Mouse (Mus musculus) bone marrow, adult 2 months (tissue): Measurements from ENCODE around the gene Ly86.

Source experiments
- CTCF ChIP-seq: fragments of 200-500 bp; IDR thresholded peaks from 2 replicates; pipeline ENCODE4 v1.5.1; 2011; ENCODE audit warnings: low read length, control low read depth; ENCODE audit not compliant: control insufficient read depth, insufficient read depth
- POLR2A ChIP-seq: fragments of 200-500 bp; IDR thresholded peaks from 2 replicates; pipeline ENCODE4 v1.6.1; 2011; ENCODE audit warnings: low read depth, mild to moderate bottlenecking, control low read depth, low read length, borderline replicate concordance; ENCODE audit not compliant: control insufficient read depth

DNA sequence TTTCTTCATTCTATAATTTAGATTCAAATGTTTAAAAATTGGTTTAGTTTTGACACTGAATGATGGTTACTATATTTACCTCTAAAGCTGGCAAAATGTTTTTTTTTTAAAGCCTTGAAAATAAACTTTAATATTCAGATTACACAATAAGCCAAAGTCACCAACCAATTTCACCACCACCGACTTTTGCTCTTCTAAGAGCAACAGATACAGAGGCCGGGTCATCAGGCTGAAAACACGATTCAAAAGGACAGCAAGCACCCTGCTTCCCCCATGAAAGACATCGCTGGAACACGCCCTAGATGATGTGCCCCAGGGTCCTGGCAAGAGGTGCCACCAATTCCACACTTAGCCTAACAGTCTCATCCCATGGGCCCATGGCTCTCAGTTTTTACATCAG lies 113.5 kb downstream of the Ly86 start:
- no peak for TF ChIP-seq CTCF
- no peak for TF ChIP-seq POLR2A
